Mouse (Mus musculus) small intestine, adult 2 months (tissue): ENCODE data around the gene Npy2r.

Experiments used
- CTCF ChIP-seq: fragments of 200-500 bp; IDR thresholded peaks from 2 replicates; pipeline ENCODE4 v1.5.1; 2012; ENCODE audit warnings: low read depth, mild to moderate bottlenecking, control low read depth, inconsistent platforms, low read length, moderate library complexity, mixed read lengths; ENCODE audit not compliant: insufficient replicate concordance, insufficient read length; ENCODE audit errors: extremely low read depth
- POLR2A ChIP-seq: fragments of 200-500 bp; IDR thresholded peaks from 2 replicates; pipeline ENCODE4 v1.6.1; 2012; ENCODE audit warnings: low read depth, mild to moderate bottlenecking, control low read depth, inconsistent platforms, low read length, moderate library complexity

DNA sequence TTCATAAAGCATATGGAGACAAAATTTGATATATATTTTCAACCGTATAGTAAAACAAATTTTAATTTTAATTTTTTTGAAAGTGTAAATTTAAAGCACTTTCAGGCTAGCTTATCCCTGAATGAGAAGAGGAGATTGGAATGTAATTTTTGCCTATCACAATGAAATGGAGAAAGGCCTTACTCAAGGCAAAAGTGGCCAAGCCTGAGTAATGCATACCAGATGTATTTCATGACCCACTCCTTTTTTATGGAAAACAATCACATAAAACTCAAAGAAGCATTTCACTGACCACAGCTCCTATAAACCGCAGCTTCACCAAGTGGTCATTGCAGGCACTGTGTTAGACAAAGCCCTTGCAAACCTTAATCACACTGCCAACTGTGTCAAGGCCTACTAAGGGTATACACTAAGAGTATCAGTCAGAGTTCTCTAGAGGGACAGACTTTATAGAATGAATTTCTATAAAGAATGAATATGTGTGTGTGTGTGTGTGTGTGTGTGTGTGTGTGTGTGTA lies 8.5 kb upstream of the Npy2r start:
- no peak for TF ChIP-seq CTCF
- TF ChIP-seq POLR2A: no peak
